Mouse (Mus musculus) testis, adult 2 months (tissue): ENCODE measurements around the gene Ptpn14.

Experiments used
- CTCF ChIP-seq: fragments of 200-500 bp; IDR thresholded peaks from 2 replicates; pipeline ENCODE4 v1.5.1; 2012; ENCODE audit warnings: low read depth, mild to moderate bottlenecking, inconsistent platforms, low read length, moderate library complexity; ENCODE audit not compliant: control insufficient read depth, insufficient read depth, insufficient replicate concordance
- POLR2A ChIP-seq: fragments of 200-500 bp; IDR thresholded peaks from 2 replicates; pipeline ENCODE4 v1.6.1; 2012; ENCODE audit warnings: low read depth, mild to moderate bottlenecking, inconsistent platforms, low read length, moderate library complexity; ENCODE audit not compliant: control insufficient read depth

DNA sequence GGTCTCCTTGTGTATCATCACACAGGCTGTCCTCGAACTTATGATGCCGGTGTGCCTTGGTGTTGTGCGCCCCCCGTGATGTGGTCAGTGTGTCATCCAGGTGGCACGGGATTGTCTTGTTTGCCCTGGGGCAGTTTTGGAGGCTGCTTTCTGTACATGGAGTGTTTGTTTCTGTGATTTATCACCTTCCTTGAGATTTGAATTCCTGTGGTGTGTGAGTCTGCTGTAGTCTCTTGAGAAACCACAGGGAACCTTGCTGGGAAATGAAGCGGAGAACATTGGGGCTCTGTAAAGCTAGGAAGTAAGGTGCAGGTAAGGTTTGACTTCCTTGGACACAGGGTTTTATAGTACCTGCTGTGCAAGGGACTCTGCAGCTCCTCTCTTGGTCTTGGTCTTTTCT is 49.1 kb downstream of the Ptpn14 start:
- TF ChIP-seq CTCF (no peak), POLR2A (no peak)
